Mouse (Mus musculus): ENCODE measurements at regions not wholly inside any gene's neighbourhood (a gene's known extent, or its start where the extent isn't known, plus 50 kb on each side); places are given as distances from the start of the nearest gene placed in this dataset.

DNA sequence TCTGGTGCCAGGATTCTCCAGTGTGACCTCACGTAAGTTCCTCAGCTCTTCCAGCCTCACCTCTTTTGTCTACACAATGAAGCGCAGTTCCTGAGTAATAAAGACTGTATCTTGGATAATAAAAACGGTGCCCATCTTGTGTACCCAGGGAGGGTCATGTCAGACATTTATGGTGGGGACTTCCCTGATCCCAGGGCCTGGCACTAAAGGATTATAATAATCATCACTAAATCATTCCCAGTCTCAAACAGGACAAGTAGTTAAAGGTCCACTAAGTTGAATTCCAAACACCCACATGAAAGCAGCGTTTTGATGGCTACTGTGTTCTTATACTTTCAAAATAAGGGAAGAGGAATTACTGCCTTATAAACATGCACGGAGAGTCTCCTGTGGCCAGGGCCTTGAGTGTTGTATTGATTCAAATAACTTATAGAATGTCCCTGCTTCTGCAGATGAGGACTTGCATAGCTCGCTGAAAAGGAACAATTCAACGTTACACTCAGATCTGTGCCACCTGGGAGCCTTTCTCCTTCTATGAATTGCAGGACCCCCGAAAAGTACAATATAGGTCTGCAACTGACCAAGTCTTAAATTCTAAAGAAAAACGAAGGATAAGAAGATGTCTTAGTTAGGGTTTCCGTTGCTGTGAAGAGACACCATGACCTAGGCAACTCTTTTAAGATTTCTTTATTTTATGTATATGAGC lies 53.0 kb upstream of the Cpm start:
- TF ChIP-seq POLR2A (IDR thresholded peaks at IDR 0.05; ENCODE audit: borderline replicate concordance, control insufficient read depth, low read depth, low read length) (no peak), CTCF (IDR thresholded peaks at IDR 0.05; ENCODE audit: control insufficient read depth, insufficient read depth, low read length) (no peak)

All from bone marrow, adult 2 months (tissue).